Mouse (Mus musculus): ENCODE measurements at regions not wholly inside any gene's neighbourhood (a gene's known extent, or its start where the extent isn't known, plus 50 kb on each side); places are given as distances from the start of the nearest gene placed in this dataset.

DNA sequence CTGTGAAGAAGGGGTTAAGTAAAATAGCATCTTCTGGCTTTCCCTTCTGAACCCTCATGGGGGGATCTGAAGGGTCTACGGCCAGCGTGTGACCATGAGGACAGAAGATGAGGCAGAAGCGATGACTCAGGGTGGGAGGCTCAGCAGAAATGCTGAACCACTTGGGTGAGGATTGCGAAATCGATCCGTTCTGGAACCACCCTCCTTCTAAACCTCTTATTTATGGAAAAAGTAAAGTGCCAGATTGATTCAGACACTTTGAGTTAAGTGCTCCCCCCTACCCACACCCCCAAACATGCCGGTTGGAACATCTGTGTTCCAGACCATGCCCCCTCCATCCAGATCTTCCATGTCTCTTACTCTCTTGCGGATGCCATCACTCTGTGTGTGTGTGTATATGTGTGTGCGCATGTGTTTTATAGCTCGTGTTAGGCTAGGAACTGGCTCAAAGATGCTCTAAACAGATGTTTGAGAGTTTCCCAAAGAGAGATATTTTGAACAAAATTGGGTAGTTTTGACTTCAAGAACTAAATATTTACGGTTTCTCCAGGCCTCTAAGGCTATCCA is 190.2 kb upstream of the Prickle1 start:
- no peak for DNase-seq (ENCODE audit: low spot score)

GRCm38 (mm10) chr15:93783736-93784135 is 188.0 kb upstream of the Prickle1 start:
- DNase-seq (ENCODE audit: low spot score), result no peak

DNA sequence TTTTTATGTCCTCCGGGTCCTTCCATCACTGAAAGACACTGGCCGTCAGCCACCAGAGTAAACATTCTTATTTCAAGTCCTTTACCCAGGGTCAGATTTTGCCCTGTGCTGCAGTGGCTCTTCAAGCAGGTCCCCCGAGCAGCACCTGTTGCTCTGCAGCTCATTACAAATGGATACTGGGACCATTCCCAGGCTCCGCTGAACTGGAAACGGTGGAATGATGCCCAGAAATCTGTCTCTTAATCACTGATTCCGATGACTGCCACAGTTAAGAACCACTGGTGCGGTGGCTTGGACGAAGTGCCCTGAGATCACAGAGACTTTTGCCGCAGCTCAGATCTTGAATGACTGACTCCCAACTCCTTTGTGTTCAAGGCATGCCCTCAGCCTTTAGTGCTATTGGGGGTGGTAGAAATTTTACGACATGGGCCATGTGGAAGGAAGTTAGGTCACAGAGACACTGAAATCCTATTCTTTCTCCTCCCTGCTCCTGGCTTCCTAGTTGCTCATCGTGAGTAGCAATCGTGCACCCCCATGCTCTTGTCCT is 179.6 kb upstream of the Prickle1 start:
- no peak for DNase-seq (ENCODE audit: low spot score)

DNA sequence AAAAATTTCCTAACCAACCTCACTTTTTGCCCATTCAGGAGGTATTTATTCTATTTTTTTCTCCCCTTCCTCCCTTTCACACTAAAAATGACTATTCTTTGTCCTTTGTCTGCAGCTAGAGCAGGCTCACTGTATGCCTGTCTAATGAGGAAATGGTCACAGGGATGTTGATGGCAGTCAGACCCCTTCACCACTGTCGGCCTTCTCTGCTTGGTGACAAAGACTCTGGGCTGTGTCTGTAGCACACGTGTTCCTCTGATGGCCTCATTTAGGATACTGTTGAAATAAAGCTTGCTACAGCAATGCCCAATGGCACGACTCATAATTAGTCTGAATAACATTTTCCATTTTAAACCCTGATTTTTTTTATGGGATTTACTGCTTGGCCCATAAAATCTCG is 178.6 kb upstream of the Prickle1 start:
- DNase-seq (ENCODE audit: low spot score), result no peak

GRCm38 (mm10) chr15:93766981-93767380 is 171.3 kb upstream of the Prickle1 start:
- DNase-seq (ENCODE audit: low spot score), result no peak

DNA sequence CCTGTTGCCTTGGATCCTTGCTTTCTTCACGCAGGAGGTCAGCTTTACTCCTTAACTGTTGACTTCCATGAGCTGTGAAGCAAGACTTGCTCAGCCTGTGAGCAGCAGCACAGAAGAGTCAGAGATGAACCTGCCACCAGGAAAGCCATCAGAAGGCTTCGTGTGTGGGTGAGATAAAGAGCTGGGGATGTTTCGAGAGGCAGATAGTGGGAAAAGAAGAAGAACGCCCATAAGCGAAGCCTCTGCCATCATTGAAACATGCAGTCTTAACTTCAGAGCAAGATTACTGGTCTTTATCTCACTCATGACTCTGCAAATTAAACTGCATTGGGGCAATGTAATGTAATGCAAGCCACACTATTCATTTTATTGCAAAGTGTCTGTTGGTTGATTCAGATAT is 167.4 kb upstream of the Prickle1 start:
- DNase-seq (ENCODE audit: low spot score), result no peak

DNA sequence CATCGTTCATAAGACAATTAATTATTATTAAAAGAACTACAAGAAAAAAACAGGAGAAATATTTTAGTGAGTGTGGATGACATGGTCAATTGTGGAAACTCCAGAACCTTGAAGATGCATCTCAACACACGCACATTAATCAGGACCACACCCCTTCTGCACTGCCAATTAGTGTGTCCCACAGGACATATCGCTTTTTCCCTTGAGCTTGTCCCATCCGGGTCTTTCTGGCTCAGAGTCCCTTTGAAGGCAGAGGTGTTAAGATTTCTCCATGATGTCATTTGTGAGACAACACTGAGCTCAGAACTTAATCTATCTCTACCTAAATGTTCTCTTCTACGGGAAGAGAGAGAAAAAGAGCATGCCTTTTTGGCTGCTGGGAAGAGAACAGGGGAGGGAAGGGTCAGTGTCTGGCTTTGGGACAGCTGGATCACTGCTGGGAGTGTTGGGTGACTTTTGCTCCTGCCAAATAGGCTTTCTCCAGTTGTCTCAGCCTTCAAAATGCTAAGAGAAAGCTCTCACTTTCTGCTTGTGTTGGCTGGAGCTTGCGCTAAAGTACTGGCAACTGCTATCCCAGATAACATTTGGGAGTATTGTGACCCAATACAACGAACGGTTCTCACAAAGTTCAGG is 162.6 kb upstream of the Prickle1 start:
- DNase-seq (ENCODE audit: low spot score), result no peak

- DNase-seq (ENCODE audit: low spot score), result no peak
Measured at GRCm38 (mm10) chr15:93755989-93756388, 160.3 kb upstream of the Prickle1 start.

DNA sequence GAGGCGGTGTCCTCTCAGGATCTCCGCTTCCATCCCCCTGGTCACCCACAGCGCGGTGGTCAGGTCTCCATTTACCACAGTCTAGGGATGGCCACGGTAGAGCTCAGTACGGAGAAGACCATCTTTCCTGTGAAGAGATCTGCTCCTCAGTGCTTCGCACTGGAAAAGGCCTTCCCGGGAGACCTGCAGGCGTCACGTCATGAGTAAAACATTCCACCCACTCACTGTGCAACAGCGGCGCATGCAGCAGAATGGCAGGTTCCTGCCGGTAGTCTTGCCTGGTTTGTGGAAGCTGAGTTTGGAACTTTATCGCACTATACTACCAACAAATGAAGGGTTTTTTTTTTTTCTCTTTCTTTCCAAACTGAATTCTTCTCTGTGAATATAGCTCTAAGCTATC is 156.1 kb upstream of the Prickle1 start:
- no peak for DNase-seq (ENCODE audit: low spot score)

GRCm38 (mm10) chr15:93750953-93751352 is 155.3 kb upstream of the Prickle1 start:
- peak; percentile 60 for DNase-seq (ENCODE audit: low spot score)

DNA sequence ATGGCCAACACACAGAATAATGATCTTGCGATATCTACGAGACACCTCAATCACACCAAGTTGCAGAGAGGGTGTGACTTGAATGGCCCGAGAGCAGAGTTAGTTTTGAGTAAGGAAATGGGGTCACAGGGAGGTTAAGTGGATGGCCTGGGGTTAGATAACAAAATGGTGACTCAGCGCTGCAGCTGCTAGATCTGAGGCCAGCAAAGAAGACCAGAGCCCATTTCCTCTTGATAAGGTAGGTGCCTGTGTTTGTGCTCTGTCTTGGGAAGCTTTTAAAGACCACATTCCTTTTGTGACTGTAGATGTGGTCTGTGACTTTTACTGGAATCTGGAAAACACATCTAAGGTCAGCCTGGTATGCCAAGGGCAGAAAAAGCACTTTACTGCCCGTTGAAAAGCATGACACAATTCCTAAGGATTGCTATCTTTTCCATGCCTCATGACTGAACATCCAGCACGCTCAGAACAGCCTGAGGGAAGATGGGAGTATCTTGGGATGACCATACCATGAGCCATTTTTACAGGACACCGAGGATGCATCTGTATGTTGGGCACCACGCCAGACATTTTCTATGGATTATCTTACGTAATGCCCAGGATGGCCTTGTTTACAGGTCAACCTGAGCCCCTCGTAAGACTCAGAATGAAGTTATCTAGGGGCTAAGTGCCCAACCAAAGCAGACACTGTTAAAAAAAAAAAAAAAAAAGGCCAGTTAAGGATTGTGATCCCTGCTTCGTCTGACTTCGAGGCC is 148.7 kb upstream of the Prickle1 start:
- peak; percentile 84 for DNase-seq (ENCODE audit: low spot score)

GRCm38 (mm10) chr15:93733731-93734510 is 138.2 kb upstream of the Prickle1 start:
- no peak for DNase-seq (ENCODE audit: low spot score)

DNA sequence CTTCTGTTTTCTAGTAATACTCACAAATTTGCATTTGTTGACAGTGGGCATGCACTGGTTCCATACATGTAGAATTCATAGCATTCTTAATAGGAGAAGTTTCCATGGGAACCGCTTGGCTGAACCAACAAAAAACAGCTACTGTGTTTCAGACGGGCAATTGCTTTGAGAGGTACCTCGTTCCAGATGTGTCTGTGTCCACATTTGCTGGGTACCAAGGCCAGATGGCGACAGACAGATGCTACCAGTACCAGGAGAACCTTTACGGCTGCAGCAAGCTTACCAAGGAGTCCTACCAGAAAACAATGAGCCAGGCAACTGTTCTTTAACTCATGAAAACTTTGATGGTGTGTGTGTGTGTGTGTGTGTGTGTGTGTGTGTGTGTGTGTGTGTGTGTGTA is 137.1 kb upstream of the Prickle1 start:
- no peak for DNase-seq (ENCODE audit: low spot score)

DNA sequence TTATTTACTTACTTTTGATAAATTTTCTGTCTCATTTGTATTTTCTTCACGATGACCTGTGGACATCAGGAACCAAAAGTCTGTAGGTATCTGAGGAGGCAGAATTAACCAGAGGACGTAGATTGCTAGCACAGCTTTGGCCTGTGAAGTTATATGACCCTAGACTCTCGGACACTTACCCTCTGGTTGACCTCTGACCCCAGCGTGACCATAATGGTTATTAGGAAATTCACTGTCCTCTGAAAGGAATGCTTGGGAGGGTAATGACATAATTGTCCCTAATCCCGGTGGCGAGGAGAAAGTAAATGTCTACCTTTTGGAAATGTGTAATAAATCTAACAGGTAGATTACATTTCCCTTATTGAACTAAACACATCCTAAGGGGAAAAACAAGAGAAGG is 135.5 kb upstream of the Prickle1 start:
- DNase-seq (ENCODE audit: low spot score), result no peak

DNA sequence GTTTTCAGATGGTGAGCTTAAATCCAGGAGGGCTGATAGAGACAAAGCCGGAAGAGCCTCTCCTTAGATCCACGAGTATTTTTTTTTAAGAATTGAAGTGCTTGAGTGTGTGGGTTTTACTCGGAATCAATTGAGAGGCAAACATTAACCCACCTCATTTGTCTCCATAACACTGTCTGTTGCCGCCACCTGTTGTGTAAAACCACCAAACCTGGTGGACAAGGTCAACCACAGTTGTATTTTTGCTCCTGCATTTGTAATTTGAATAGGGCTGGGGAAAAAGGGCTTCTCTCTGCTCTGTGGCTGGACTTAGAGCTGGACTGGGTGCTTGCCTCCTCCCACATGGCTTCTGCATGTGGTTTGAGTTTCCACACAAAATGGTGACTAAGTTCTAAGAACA is 119.8 kb upstream of the Prickle1 start:
- no peak for DNase-seq (ENCODE audit: low spot score)

GRCm38 (mm10) chr15:93713428-93713827 is 117.7 kb upstream of the Prickle1 start:
- no peak for DNase-seq (ENCODE audit: low spot score)

GRCm38 (mm10) chr15:93712594-93712993 is 116.9 kb upstream of the Prickle1 start:
- no peak for DNase-seq (ENCODE audit: low spot score)

GRCm38 (mm10) chr15:93711150-93711784 is 115.6 kb upstream of the Prickle1 start:
- no peak for DNase-seq (ENCODE audit: low spot score)

DNA sequence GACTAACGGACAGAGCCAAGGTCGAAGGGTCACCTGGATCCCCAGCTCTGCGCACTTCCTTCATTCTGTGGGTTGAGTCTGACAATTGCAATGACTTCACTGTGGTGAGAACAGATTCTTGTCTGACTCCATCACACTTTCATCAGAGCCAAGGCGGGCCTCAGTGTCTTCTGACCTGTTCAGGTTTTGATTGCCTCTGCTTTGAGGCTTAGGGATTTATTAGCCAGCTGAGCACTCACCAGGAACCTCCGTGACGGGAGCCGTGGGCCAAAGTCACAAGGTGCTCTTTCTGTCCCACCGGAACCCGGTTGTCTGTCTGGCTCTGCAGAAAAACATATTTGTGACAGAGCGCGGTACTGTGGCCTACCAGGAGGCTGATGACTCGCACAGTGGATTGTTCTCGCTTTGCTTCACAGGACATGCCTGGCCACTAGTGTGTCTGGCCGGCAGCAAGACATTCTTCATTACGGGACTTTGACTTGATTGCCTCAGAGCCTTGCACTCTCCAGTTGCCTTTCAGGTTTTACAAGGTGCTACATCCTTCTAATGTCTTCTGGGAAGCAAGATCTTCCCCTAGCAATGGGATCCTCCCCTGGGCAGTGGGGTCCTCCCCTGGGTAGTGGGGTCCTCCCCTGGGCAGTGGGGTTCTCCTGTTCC is 114.9 kb upstream of the Prickle1 start:
- DNase-seq (ENCODE audit: low spot score), result no peak

DNA sequence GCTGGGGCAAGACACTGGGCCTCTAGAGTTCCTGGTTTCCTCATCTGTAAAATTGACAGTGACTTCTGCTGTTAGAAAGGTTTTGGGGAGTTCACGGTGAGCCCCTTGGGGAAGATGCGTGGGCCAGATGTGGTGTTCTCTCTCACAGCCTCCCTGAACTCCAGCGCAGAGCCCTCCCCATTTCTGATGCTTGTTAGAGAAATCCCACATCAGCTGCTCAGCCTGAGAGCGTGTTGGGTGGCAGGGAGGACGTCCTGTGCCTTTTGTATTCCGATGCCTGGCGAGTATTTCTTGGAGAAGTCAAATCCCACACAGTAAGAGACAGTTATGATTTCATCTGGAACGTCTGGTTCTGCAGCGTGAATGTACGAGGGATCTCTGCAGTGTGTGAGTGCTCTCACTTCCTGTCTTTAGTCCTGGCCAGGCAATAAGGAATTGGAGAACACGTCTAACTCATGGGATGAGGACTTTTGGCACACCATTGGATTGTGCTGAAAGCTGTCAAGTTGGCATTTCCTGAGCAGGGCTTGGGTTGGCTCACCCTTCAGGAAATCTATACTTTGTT is 110.8 kb upstream of the Prickle1 start:
- no peak for DNase-seq (ENCODE audit: low spot score)

DNA sequence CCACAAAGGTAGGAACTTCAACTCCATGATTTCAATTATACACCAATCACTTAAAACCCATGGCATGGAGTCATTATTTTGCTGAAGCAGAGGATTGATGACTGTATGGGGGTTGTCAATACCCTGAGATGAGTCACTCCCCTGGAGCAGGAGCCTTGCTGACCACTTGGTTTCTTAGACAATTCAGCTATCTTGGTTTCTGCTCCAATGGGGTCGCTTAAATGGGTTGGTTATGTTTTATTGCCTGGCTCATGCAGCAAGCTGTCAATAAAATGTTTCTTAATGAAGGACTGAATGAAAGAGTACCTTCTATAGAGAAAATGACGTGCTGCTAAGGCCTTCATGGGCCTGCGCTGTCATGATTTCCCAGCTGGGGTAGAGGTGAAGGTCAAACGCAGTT is 110.0 kb upstream of the Prickle1 start:
- no peak for DNase-seq (ENCODE audit: low spot score)

Measured in yolk sac, embryonic 10.5 days (tissue).